Mouse (Mus musculus) forebrain, embryonic 11.5 days (tissue): Measurements from ENCODE around the gene Coq7. TPM values are rescaled to one million over a fixed set of nuclear protein-coding genes. Genes with fewer than 3 reads are reported as not detected.

Experiments
- ATAC-seq: fragments of 200-750 bp; cut with Nextera tagmentation; replicated peaks from 2 replicates; pipeline ENCODE4 v1.8.0; 2017; ENCODE audit warnings: moderate TSS enrichment; ENCODE audit not compliant: low FRiP score
- DNase-seq: peaks from one replicate; pipeline ENCODE4 v3.0.0-alpha.2; 2017; ENCODE audit warnings: low spot score
- H3K27ac ChIP-seq: fragments of 300-500 bp; sonication (generic); 2 replicates; pipeline ENCODE4 v1.5.1; 2014; ENCODE audit warnings: low read depth, low read length
- H3K27me3 ChIP-seq: fragments of 300-500 bp; sonication (generic); 2 replicates; pipeline ENCODE4 v1.6.1; 2014; ENCODE audit warnings: mild to moderate bottlenecking, low read length, mixed read lengths; ENCODE audit not compliant: control insufficient read depth, insufficient read depth
- H3K36me3 ChIP-seq: fragments of 300-500 bp; sonication (generic); 2 replicates; pipeline ENCODE4 v1.6.1; 2014; ENCODE audit warnings: mild to moderate bottlenecking, low read length, moderate library complexity, mixed read lengths; ENCODE audit not compliant: control insufficient read depth, insufficient read depth
- H3K4me1 ChIP-seq: fragments of 300-500 bp; sonication (generic); replicated peaks from 2 replicates; pipeline ENCODE4 v1.6.1; 2014; ENCODE audit warnings: low read length, mixed read lengths; ENCODE audit not compliant: control insufficient read depth, insufficient read depth
- H3K4me2 ChIP-seq: fragments of 300-500 bp; sonication (generic); 2 replicates; pipeline ENCODE4 v1.6.1; 2014; ENCODE audit warnings: low read depth, mild to moderate bottlenecking, low read length, moderate library complexity, mixed read lengths; ENCODE audit not compliant: severe bottlenecking
- H3K4me3 ChIP-seq: fragments of 300-500 bp; sonication (generic); 2 replicates; pipeline ENCODE4 v1.5.1; 2014; ENCODE audit warnings: low read depth, low read length
- H3K9ac ChIP-seq: fragments of 300-500 bp; sonication (generic); 2 replicates; pipeline ENCODE4 v1.6.1; 2014; ENCODE audit warnings: low read length
- H3K9me3 ChIP-seq: fragments of 300-500 bp; sonication (generic); 2 replicates; pipeline ENCODE4 v1.6.1; 2016; ENCODE audit warnings: low read length, mixed read lengths; ENCODE audit not compliant: control insufficient read depth
- WGBS: fragments of 180-500 bp; shearing (Covaris S2); extraction: QIAGEN DNeasy Blood & Tissue Kit; methylation state at CpG from one replicate; pipeline ENCODE4 v1.1.7; 2014; 5-methylcytosine and 5-hydroxymethylcytosine counted together
- polyA plus RNA-seq: library from polyadenylated mRNA; unstranded; fragments of >200 nt; fragmentation: Nextera tagmentation; extraction: Ambion mirVana; gene quantifications from 2 replicates; pipeline ENCODE4 v1.2.1, GENCODE M21; 2014

Coq7 gene
- polyA plus RNA-seq, 1 experiment from 2014 or later: 105 TPM

DNA sequence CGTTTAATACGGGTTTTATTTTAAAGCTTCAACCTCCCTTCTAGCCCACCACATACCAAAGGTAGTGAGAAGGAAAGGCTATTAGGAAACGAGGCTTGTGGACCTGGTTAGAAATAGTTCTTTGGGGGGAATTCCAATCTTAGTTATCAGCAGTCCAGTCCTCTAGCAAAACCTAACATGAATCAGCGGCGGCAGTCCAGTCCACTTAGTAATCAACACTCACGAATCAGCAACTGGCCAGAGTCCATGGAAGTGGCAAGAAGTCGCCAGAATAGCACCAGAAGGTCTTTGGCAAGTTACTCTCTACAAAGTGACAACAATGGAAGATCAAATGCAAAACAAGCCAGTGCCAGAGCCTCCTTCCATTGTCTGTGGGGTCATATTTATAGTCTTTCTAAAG, 24.6 kb downstream of the Coq7 start:
- ATAC-seq (no peak), DNase-seq (no peak)
- Histone ChIP-seq H3K4me1 (no peaks in the 10 kb centered on the region), H3K9me3 (no peaks in the 10 kb centered on the region), H3K36me3 (no peaks in the 10 kb centered on the region), H3K4me3 (no peak overlapping the region), H3K4me2 (no peak overlapping the region), H3K27me3 (no peaks in the 10 kb centered on the region), H3K9ac (no peak overlapping the region), H3K27ac (no peak overlapping the region)
- 85% methylated on average over 7 of the region's 7 CpGs for WGBS

DNA sequence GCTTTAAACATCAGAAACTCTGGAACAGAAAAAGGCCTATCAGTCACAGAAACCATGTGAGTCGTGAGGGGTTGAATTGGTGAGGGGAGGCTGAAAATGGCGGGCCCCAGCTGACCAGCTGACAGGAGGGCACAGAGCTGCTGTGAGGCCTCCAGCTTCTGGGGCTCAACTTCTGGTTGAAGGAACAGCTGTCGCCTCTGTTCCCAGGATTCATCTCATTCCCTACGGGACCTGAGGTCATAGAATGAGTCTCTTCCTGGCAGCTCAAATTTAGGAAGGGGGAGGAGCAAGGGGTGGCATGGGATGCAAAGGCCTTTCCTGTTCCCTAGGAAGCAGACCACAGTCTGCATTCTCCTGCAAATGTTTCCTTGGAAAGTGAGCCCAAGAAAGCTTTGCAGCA, 29.3 kb downstream of the Coq7 start:
- no peak overlapping the region for H3K4me3 ChIP-seq
- no peaks in the 10 kb centered on the region for H3K27me3 ChIP-seq
- 72% methylated on average over 4 of the region's 4 CpGs for WGBS
- DNase-seq: no peak
- no peak for ATAC-seq
- H3K9me3 ChIP-seq: no peaks in the 10 kb centered on the region
- no peaks in the 10 kb centered on the region for H3K36me3 ChIP-seq
- no peak overlapping the region for H3K4me2 ChIP-seq
- no peak overlapping the region for H3K9ac ChIP-seq
- H3K27ac ChIP-seq: no peak overlapping the region
- 0 out of 2 replicates have a peak, but pooled peaks cover 1% of the 10 kb centered on the region for H3K4me1 ChIP-seq

DNA sequence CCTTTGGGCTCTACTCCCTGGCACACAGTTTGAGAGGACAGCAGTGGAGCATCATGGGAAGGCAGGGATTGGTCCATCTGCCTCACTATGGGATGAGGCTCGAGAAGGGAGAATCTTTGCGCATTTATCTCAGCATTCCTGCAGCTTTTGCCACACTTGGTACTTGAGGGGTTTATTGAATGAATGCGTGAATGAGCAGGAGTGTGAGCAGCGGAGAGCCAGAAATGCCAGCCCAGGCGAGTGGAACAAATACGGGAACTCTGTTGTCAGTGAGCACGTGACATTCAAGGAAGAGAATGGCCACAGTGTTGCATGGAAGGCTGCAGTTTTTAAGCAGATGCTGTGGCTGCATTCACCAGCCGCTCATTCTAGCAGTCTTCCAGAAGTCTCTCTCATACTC, 30.8 kb downstream of the Coq7 start:
- DNase-seq: no peak
- 74% methylated on average over 8 of the region's 8 CpGs for WGBS
- no peak overlapping the region for H3K9ac ChIP-seq

DNA sequence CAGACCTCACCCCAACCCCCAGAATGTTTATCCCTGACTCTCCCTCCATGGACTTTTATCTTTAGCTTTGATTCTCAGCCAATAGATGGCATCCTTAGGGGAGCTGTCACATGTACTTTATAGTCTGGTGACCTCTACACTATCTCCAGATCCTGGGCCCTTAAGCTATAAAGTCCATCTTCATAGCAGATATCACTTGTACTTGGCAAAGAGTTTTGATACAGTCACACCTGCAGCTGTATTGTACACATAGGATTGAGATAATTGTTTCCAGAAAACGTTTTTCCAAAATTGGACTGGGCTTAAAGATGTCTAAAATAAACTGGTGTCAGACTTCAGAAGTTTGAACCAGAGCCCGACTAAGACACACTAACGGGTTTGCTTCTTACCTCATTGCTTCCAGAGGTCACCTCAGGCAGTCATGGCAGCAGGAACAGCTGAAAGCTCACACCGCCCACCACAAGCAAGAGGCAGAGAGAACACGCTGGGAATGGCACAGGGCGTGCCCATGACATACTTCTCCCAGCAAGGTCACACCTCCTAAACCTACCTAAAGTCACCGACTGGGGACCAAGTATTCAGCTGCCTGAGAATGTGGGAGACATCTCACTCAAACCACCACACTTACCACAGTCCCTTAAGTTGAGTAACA, 33.2 kb downstream of the Coq7 start:
- no peak overlapping the region for H3K9ac ChIP-seq
- WGBS: 77% methylated on average over 7 of the region's 7 CpGs
- no peak for ATAC-seq

More for the DNA sequence above, 30.8 kb downstream of the Coq7 start:
- Histone ChIP-seq H3K9me3 (no peaks in the 10 kb centered on the region), H3K4me2 (no peak overlapping the region), H3K27me3 (no peaks in the 10 kb centered on the region), H3K4me1 (0 out of 2 replicates have a peak, but pooled peaks cover 1% of the 10 kb centered on the region), H3K27ac (no peak overlapping the region), H3K4me3 (no peak overlapping the region), H3K36me3 (no peaks in the 10 kb centered on the region)
- ATAC-seq: no peak

DNA sequence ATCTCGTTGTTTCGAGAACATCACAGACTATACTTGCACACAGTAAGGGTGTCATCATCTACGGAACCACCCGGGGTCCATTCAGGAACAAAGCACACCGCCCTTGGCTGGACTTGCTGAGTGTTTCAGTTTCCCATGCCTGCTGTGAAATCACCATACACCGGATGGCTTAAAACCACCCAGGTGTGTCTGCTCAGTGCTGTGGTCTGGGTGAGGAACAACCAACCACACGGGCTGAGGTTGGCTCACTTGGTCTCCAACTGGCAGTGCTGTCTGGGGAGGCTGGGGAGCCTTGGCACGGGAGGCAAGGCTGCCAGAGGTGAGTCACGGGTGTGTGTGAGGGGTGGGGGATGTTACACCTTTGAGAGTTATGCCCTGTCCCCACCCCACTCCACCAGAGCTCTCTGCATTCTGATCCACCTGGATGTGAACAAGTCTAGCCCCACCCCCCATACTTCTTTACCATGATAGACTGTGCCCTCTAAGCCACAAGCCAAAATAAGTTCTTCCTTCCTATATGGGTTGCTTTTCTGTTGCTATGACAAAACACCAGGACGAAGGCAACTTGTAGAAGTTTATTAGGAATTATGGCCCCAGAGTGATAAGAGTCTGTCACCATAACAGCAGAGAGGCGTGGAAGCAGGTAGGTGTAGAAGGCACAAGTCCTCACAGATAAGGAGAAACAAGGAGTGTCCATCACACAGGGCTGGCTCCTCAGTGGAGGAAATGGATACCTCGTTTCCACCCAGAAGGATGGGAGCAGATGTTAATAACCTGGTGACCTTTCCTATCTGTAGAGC, 34.0 kb downstream of the Coq7 start:
- Histone ChIP-seq H3K27me3 (no peaks in the 10 kb centered on the region), H3K4me2 (no peak overlapping the region), H3K4me1 (0 out of 2 replicates have a peak, but pooled peaks cover 1% of the 10 kb centered on the region), H3K9ac (no peak overlapping the region), H3K27ac (no peak overlapping the region), H3K9me3 (no peaks in the 10 kb centered on the region; the same call in 1 of the 2 replicates), H3K36me3 (no peaks in the 10 kb centered on the region), H3K4me3 (no peak overlapping the region)
- ATAC-seq (no peak), DNase-seq (no peak)
- 88% methylated on average over 12 of the region's 12 CpGs for WGBS

More for the DNA sequence above, 33.2 kb downstream of the Coq7 start:
- no peak for DNase-seq
- Histone ChIP-seq H3K36me3 (no peaks in the 10 kb centered on the region), H3K4me2 (no peak overlapping the region), H3K4me3 (no peak overlapping the region), H3K27me3 (no peaks in the 10 kb centered on the region), H3K4me1 (0 out of 2 replicates have a peak, but pooled peaks cover 1% of the 10 kb centered on the region), H3K9me3 (no peaks in the 10 kb centered on the region; the same call in 1 of the 2 replicates), H3K27ac (no peak overlapping the region)

DNA sequence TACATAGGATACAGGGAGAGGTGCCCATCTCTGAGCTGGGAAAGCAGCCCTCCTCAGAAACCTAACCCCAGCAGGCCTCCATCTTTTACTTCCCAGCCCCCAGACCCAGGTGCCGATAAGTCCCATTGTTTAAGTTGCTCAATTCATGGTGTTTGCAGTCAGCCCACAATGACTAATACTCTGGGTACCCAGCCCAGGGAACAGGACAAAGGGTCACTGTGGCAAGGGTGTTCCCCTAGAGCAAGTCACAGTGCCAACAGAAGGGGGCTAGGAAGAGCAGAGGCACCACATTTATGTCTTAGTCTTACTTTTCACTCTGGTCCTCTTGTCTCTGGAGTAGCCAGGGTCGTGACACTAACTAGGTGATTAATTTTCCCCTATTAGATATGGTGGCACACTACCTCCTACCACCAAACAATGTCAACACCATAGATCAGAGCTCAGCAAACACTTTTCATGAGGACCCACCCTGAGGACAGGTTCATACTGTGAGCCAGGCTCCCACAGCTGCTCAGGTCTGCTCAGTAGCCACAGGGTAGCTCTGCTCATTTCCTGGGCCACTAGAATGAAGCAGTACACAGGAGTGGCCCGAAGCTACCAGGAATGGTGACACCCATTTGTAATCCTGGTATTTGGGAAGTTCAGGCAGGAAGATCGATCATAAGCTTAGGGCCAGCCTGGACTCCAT, 38.1 kb downstream of the Coq7 start:
- H3K9ac ChIP-seq: no peak overlapping the region

DNA sequence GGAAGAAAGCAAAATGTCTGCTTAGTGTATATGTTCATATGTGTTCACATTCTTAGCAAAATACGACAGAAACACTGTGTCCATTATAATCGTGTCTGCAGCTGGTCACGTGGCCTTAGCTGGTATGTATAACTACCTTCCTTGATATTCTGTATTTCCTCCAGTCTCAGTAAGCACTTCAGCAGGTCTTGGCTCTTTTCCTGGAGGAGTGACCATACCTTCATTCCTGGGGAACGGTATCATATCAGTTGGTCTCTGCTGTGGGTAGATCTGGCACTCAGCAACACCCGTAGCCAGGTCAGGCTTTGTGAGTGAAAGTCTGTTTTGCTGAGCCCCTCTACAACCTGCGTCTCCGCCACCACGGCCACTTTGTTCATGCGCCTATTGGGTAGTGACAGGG, 39.3 kb downstream of the Coq7 start:
- 89% methylated on average over 9 of the region's 9 CpGs for WGBS
- no peak overlapping the region for H3K4me3 ChIP-seq
- no peak overlapping the region for H3K4me2 ChIP-seq
- peaks cover 35% of the 10 kb centered on the region for H3K27me3 ChIP-seq
- H3K36me3 ChIP-seq: no peaks in the 10 kb centered on the region
- H3K27ac ChIP-seq: no peak overlapping the region
- DNase-seq (no peak), ATAC-seq (no peak)
- H3K4me1 ChIP-seq: 0 out of 2 replicates have a peak, but pooled peaks cover 2% of the 10 kb centered on the region
- H3K9me3 ChIP-seq: no peaks in the 10 kb centered on the region; the same call in 1 of the 2 replicates
- no peak overlapping the region for H3K9ac ChIP-seq

More for the DNA sequence above, 38.1 kb downstream of the Coq7 start:
- Histone ChIP-seq H3K4me1 (0 out of 2 replicates have a peak, but pooled peaks cover 2% of the 10 kb centered on the region), H3K4me2 (no peak overlapping the region), H3K4me3 (no peak overlapping the region), H3K36me3 (no peaks in the 10 kb centered on the region), H3K27ac (no peak overlapping the region), H3K27me3 (peaks cover 23% of the 10 kb centered on the region), H3K9me3 (no peaks in the 10 kb centered on the region; the same call in 1 of the 2 replicates)
- 74% methylated on average over 4 of the region's 4 CpGs for WGBS
- no peak for DNase-seq
- ATAC-seq: no peak

DNA sequence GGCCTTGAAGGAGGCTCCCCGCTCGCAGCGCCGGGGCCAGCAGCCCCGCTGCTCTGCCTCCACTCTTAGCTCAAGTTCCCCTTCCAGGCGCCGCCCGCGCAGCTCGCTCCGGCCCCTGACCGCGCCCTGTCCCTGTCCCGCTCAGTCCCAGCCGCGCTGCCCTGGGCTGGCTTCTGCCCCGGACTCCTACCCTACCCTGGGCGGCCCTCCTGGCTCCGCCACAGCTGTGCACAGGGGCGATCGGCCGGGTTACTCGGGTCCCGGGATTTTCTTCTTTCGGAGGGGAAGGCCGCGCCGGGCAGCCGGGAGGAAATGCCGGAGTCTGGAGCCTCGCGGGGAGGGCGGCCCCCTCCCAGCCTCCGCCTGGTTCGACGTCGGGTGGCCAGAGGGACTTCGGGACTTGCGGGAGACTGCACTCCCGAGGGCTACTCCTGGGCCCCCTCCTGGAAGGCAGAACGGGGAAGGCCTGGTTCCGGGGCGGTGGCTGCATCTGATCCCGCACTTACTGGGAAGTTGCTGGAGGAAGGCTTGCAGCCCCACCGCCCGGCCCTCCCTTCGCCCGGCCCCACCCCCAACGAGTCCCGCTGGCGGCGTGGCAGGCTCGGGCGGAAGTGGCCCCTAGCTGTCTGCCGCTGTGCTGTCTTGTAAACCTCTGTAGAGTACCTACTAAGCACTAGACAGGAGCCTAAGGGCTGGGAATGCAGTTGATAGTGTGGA, 41.6 kb downstream of the Coq7 start, which contains the start of gene Itpripl2:
TSS of gene Itpripl2 (minus strand) at position 545 of the 717 bp plus-strand sequence.
- Histone ChIP-seq H3K27me3 (peaks cover 37% of the 10 kb centered on the region), H3K36me3 (no peaks in the 10 kb centered on the region), H3K27ac (no peak within 1 kb of the TSS), H3K9ac (peak within 1 kb of the TSS; percentile 61), H3K4me2 (peak within 1 kb of the TSS; percentile 79), H3K9me3 (no peaks in the 10 kb centered on the region), H3K4me3 (peak within 1 kb of the TSS; percentile 56), H3K4me1 (0 out of 2 replicates have a peak, but pooled peaks cover 2% of the 10 kb centered on the region)
- peak; percentile 85 for DNase-seq
- ATAC-seq: peak; percentile 87
- under 1% methylated on average over 54 of the region's 55 CpGs for WGBS
